Mouse (Mus musculus) T-cell, adult 2 months (primary cell): ENCODE measurements around the gene Nfkb1.
A peak's percentile ranks its signal among the peaks of the same experiment; 100 is the strongest.

ENCODE experiments used
- DNase-seq: peaks from one replicate; pipeline ENCODE4 v3.0.0; 2022; ENCODE audit warnings: low spot score

Gene Nfkb1

DNA sequence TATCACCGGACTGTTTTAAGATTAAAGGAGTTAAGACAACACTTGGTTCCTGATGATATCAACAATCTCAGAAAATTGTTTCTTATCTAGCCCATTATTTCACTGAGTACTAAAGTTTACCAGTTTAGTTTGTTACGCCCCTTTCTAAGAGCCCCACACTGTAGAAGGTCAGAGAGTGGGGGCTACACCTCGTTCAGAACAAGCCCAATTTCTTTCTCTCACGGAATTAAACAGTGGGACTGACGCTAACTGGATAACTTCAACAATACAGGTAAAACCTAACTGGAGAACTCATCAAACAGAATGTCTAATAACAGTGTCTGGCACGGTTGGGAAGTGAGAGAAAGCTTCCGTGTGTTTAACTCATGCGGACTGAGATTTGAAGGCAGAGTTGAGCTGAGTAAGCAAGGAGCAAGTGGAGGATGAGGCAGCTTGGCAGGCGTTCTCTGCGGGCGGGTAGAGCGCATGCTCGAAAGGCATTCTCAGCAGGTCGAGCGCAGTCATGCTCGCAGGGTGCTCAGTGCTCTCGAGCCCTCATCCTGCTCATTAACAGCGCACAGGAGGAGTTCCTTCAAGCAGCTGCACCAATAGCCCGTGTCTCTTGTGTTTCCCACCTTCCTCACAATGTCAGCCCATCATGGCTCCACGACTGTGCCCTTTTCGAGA, 60.8 kb downstream of the Nfkb1 start:
- no peak for DNase-seq

DNA sequence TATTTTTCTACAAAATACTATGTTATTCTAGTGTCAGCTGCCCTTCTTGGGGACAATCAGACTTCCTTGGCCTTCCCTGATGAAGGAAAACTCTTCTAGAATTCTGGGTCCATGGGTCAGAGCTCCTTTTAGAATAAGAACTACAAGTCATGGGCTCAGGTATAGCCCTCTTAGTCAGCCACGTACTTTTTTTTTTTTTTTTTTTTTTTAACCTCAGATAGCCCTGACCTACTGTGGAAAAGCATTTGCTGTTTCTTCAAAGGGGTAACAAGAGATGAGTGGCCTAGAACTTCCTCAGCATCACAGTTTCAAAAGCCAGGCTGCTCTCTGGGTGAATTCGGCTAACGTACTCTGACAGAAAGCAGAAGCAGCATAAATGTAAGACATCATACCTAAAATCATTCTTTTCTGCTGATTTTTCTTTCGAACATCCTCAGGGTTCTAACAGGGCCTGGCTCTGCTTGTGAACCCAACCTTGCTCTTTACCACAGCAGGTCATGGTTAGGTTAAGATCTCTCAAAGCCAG, 61.5 kb downstream of the Nfkb1 start:
- no peak for DNase-seq

DNA sequence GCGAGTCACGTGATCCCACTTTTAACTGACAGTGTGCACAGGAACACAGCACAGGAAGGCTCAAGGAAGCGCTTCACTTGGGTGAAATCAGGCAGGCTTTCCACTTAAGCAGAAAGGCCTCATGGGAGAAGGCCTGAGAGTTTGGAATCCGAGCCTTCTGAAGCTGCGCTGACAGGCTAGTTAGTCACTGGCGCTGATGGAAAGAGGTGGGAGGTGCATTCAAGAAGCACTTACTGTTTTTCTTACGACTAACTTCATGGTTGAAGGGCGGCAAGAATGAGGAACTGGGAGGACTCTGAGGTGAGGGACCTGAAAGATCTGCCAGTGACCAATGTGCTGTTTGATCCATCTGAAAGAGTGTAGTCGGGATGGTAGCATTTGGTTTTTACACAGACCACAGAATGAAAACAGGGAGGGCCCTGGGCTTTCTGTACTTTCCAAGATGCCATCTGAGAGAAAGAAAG, 62.6 kb downstream of the Nfkb1 start:
- no peak for DNase-seq

DNA sequence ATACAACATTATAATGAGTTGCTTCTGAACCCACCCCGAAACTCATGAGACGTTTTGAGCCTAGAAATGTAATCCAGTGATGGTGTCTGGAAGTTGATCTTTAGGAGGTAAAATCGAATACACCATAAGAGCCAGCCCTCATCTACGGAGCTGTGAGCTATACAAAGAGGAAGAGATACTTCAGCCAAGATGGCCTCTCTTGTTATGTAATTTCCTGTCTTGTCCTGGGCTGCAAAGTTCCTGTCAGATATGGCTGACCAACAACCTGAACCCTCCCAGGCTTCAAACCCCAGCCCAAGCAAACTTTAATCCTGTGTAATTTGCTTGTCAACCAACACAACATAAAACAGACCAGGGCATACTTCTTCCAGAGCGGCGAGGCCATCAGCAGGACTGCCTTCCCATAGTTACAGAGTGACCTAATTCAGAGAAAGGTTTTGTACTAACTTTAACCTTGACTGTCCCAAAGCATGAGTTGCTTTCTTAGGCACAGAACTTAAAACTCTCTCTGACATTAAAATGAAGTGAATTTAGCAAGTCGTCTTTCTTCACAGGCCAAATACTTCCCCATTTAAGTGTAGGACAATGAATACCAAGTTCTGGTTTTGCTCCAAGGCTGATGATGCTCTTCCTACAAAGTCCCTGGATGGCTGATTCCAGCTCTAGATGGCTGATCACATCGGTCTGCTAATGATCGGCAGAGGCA, 63.2 kb downstream of the Nfkb1 start:
- DNase-seq = no peak

DNA sequence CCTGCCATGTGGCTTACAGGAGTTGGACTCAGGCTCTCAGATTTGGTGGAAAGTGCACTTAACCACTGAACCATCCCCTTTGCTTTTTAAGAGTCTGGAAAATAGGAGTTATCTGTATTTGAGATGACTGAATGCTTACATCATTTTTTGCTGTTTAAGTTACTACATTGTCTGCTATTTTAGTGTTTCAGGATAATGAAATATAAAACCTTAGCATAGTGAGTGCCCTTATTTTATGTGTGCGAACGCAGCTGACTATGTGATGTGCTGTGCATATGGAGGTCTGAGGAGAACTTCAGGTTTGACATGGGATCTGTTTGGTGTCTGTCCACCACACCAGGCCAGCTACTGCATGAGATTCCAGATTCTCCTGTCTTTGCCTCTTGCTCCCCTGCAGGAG, 66.1 kb downstream of the Nfkb1 start:
- no peak for DNase-seq

DNA sequence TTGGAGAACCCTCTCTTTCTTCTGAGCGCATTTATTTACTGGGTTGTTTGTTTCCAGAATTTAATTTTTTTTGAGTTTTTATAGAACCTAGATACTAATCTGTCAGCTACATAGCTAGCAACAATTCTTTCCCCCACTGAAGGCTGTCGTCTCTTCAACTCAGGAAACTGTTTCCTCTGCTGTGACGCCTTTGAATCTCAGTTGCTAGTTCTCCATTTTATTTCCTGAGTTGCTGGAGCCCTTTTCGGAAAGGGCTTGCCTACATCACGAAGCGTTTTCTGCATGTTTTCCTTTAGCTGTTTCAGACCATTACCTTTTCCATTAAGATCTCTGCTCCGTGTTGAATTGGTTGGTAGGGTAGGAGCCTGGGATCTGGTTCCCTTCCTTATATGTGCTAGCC, 74.6 kb downstream of the Nfkb1 start:
- DNase-seq = no peak

DNA sequence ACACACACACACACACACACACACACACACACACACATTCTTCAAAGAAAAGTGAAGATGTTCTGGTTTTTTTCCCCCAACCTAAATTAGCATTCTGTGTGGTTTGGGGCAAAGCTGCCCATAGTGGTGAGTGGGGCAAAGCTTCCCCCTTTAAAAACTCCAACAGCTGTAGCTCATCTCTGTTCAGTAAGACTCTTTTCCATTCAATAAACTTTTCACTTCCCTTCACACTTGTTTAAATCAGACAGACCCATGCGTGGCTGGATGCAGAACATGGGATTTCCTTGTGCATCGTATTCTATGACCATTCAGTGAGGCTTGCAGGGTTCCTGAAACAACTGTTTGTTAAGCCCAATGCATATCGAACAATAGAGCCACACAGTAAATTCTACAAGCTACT, 77.0 kb downstream of the Nfkb1 start:
- DNase-seq = no peak

DNA sequence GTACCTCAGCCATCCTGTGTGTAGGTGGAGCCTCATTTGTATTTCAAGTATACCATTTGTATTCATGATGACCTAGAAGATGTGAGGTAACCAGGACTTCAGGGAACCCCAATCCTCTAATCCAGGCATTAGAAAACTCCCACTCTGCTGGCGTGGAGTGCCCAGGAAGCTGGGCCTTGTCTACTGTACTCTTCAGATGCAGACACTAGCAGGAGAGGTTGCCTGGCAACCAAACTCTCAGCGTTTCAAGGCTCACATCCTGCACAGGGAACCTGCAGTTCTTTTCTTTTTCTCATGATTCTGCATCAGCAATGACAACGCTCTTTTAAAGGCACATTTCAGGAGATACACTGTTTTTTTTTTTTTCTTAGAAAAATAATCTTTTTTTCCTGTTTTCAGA, 81.1 kb downstream of the Nfkb1 start:
- peak; percentile 30 for DNase-seq

DNA sequence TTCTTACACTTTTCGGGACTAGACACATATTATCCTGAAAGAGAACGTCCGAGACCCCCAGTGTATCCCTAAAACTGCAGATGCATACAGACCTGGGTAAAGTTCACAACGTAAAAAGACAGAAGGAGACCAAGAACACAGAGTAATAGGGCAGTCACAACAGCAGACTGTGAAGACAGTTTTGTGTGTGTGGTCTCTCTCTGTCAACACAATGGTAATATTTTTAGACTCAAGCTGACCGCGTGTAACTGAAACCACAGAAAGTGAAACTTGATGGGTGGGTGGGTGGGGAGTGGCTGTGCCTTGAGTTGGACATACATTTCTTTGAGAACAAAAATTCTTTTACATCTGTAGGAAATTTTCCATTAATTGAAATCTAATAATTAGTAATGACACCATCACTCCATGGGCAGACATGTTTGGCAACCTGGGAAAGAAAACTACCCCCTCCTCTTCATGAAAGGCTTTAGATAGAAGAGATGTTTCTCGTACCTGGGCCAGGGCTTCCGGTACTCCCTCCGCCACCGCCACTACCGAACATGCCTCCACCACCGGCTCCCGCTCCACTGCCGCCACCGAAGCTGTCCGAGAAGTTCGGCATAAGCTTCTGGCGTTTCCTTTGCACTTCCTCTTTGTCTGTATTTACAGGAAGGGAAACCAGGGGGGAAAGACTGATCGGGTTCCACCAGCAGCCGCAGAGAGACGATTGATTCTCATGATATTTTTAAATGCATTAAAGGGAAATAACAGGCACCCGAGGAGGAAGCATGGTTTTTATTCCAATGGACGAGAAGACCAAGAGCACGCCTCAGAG, 83.5 kb downstream of the Nfkb1 start:
- peak; percentile 30 for DNase-seq

DNA sequence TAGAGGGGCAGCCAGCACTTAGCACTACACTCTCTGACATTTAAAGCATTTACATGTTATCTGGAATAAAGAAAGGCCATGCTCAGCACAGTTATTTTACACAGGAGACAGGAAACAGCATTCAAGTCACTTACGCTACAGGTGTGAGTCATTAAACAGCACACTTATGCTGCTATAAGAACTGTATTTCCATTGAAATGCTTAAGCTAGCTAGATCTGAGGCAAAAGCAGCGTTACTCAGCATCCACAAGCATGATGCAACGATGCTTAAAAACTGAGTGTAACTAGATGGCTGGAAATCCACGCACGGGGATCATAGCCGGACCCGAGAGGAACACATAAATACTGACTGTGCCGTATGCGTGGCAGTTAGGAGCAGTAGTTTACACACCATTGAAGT, 84.3 kb downstream of the Nfkb1 start:
- no peak for DNase-seq

DNA sequence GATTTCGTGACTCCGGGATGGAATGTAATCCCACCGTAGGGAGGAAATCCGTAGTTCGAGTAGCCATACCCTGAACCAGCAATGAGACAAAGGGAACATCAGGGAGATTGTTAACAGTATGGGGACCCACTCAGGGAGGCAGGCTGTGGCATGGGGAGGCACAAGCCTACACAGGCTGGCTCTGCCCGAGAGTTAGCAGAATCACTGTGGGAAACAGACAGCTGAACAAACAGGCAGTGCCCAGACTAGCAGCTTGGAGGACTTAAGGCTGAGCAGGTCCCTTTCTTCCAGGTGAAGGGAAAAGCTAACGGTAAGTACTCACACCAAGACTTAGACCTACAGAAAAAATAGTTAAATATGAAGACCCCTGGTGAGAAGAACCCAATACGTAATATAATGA, 84.8 kb downstream of the Nfkb1 start:
- DNase-seq = no peak

DNA sequence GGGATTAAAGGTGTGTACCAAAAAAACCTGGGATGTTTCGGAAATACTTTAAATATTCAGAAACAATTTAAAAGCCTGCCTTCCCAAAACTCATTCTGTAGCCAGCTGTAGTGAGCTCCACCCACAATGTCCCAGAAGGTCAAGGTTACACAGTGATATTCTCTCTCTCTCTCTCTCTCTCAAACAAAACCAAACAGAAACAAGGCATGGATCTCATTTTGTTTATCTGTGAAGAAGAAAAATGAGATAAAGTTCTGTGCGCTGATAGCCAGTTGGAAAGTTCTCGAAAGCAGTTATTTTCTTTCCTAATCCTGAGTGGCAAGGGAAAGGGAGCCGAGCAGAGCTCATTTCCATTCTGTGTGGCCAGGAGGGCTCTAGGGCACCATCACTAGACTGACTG, 85.9 kb downstream of the Nfkb1 start:
- DNase-seq = no peak

DNA sequence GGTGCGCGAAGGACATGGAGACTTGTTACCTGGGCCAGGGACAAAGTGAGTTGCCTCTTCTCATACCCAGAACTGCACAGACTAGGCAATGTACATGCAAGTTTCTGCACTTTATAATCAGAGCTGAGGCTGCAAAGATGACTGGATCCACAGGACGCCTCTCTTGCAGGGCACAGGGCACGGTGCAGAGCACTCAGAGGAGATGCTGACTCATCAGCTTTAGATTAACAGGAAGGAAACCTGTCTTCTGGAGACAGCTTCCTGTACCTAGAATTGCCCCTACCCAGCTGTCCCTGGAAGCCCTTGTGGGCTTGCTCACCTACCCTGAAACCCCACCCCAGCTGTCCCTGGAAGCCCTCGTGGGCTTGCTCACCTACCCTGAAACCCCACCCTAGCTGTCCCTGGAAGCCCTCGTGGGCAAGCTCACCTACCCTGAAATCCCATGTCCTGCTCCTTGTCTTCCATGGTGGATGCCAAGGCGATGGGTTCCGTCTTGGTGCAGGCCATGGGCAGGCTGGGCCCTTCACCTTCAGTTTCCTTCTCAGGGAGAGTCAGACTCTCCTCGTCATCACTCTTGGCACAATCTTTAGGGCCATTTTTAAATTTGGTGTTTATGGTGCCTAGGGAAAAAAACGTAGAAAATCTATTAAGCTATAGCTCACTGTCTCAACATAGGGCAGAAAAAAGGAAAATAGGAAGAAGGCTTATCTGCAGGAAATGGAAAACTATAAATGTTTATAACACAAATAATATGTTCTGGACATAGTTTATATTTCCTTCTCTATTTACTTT, 86.5 kb downstream of the Nfkb1 start:
- DNase-seq = no peak

DNA sequence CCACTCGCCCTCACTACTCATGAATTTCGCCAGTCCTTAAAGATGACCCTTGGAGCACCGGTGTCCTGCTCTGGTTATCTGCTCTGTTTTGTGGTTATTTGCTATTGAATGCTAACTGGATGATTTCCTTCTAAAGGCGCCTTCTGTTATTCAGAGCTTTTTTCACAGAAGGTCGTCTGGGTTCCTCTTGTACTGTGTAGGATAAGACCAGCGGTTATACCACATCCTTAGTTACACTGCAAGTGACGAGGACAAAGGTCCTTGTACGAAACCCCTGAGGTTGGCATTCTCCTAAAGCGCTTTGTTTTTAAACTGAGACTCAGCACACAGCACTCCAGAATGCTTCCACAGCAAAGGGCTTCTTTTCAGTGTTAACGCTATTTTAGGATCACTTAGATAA, 88.6 kb downstream of the Nfkb1 start:
- peak; percentile 53 for DNase-seq

DNA sequence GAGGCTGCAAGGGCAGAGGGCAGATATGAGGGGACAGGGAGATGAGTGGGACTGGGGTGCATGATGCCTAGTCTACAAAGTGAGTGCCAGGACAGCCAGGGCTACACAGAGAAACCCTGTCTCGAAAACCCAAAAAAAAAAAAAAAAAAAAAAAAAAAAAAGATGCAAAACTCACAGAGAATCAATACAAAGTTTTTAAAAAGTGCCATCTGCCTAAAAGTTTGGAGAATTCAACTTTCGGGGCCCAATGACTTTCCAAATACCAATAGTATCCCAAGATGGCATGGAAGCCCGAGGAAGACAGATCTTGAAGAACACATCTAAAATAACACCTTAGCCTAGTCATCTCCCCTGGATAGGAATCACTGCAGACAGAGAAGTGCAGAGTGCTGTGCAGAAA, 93.0 kb downstream of the Nfkb1 start:
- DNase-seq = no peak

DNA sequence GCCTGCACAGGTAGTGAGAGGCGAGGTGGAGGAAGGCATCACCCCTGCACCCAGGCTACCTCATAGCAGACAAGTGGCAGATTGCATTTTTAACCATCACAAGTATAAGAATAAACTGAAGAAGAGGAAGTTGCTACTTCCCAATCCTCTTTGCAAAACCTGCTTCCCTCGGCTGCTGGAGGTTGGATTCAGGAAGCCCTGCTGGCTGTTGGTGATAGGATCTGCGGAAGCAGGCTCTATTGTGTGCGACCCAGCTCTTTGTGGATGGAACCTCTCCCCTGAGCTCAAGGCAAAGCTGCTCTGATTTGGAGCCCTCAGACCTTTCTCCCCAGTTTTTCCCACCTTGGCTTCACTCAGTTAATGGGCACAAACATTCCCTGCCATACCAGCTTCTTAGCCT, 94.3 kb downstream of the Nfkb1 start:
- DNase-seq = no peak

DNA sequence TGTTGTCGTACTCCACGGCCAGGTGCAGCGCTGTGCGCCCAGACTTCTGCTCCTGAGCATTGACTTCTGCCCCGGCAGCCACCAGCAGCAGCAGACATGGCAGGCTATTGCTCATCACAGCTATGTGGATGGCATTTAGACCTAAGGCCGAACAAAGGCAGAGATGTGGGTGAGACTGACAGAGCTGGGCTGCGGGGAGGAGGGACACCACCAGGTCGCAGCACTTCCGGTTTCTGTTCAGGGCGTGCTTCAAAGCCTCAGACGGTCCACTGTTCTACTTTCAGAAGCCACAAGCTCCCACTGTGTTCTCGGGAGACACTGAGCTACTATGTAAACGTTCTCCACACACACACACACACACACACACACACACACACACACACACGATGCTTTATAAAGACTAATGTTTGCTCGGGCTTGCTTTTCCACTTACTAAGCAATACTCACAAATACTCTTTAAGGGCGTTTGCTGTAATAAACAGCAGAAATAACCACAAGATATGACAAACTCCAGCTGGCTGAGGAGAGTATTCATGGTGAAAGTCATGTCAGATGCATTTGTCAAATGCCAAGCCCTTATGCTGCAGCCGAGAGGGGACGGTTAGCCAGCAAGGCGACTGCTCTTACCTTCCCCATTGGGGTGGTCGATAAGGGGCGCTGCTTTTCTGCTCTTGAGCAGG, 97.0 kb downstream of the Nfkb1 start:
- DNase-seq = peak; percentile 34

DNA sequence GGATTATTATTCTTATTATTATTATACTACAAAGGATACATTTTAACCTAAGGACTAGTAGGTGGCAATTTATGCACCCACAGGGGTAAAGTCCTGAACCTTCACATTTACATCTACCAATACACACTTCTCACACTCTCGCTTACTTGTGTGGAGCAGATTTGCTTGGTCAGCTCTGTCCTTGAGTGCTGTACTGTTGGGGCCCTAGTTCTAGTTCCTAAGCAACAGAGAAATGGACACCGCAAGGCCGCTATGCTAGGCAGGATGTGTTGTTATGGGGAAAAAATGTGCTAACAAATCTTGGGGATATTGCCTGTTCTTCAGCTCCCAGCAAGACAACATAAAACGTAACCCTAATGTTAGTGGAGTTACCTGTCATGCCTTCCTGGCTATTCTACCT, 99.3 kb downstream of the Nfkb1 start:
- DNase-seq = no peak

DNA sequence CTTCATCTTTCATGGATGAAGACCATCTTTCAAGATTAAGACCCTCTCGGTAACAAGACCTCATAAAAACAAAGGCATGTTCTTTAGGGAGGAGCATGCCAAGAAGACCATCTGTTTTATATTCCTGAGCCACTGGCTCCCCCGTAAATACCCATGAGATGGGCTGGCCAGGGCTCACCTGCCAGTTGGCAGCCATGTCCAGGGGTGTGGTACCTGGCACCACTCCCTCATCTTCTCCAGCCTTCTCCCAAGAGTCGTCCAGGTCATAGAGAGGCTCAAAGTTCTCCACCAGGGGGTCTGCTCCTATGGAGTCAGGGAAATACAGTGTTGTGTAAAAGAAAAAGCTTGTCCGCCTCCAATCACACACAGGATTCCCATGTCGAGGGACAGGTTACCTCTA, 100.0 kb downstream of the Nfkb1 start:
- DNase-seq = no peak

DNA sequence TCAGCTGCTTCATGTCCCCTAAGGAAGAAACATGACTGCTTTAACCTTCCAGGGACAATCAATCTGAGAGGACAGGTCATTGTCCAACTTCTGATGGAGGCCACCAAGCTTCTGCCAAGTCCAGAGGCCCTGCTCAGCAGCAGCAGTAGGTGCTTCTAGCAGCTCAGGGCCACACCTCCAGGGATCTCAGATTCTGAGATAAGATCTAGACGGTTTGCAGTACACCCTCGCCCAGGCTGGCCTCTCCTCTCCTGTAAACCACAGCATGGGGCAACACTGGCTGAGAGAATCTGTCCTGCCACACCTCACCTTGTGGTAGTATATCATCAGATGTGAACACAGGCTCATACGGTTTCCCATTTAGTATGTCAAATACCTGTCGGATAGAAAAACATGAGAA, 100.9 kb downstream of the Nfkb1 start:
- DNase-seq = no peak

DNA sequence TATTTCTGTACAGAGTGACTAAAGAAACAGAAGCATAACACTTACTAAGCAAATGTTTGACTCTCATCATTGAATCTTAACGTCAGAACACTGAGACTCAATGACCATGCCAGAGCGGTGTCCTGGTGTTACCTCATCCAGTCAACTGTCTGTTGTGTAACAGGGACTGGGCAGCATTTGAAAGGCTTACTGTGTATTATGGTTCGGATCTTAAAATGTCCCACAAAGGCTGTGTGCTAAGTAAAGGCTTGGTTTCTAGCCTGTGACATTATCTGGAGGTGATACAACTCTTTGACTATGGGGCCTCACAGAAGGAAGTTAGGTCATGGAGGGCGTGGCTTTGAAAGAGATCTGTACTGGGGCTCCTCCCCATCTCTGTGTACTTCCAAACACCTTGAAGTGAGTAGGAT, 104.9 kb downstream of the Nfkb1 start:
- DNase-seq = no peak
